Mouse (Mus musculus) bone marrow, adult 2 months (tissue): ENCODE measurements around the gene Chl1. TPM values are rescaled to one million over a fixed set of nuclear protein-coding genes. Genes with fewer than 3 reads are reported as not detected.

Source experiments
- H3K27ac ChIP-seq: fragments of 200-500 bp; 2 replicates; pipeline ENCODE4 v1.5.1; 2012; ENCODE audit warnings: low read depth, mild to moderate bottlenecking, control low read depth, inconsistent platforms, low read length; ENCODE audit not compliant: control insufficient read depth, poor library complexity, insufficient read depth
- H3K4me1 ChIP-seq: fragments of 200-500 bp; 2 replicates; pipeline ENCODE4 v1.6.1; 2011; ENCODE audit warnings: low read length; ENCODE audit not compliant: control insufficient read depth, insufficient read depth
- H3K4me3 ChIP-seq: fragments of 200-500 bp; replicated peaks from 2 replicates; pipeline ENCODE3; 2011; ENCODE audit warnings: mild to moderate bottlenecking, low read depth, low read length, control low read depth; ENCODE audit not compliant: control insufficient read depth
- CTCF ChIP-seq: fragments of 200-500 bp; IDR thresholded peaks from 2 replicates; pipeline ENCODE4 v1.5.1; 2011; ENCODE audit warnings: low read length, control low read depth; ENCODE audit not compliant: control insufficient read depth, insufficient read depth
- POLR2A ChIP-seq: fragments of 200-500 bp; IDR thresholded peaks from 2 replicates; pipeline ENCODE4 v1.6.1; 2011; ENCODE audit warnings: low read depth, mild to moderate bottlenecking, control low read depth, low read length, borderline replicate concordance; ENCODE audit not compliant: control insufficient read depth
- WGBS: fragments of 180-500 bp; shearing (Covaris S2); methylation state at CpG from one replicate; pipeline ENCODE4 v1.1.7; 2018; 5-methylcytosine and 5-hydroxymethylcytosine counted together
- polyA plus RNA-seq: library from polyadenylated mRNA; stranded (reverse); fragments of >200 nt; gene quantifications from 2 replicates; pipeline ENCODE4 v1.2.4, GENCODE M21; 2011; ENCODE audit warnings: low replicate concordance; ENCODE audit not compliant: missing spikeins, insufficient read depth, insufficient read length

The Chl1 gene
- polyA plus RNA-seq, 1 experiment, result 0.27 TPM

DNA sequence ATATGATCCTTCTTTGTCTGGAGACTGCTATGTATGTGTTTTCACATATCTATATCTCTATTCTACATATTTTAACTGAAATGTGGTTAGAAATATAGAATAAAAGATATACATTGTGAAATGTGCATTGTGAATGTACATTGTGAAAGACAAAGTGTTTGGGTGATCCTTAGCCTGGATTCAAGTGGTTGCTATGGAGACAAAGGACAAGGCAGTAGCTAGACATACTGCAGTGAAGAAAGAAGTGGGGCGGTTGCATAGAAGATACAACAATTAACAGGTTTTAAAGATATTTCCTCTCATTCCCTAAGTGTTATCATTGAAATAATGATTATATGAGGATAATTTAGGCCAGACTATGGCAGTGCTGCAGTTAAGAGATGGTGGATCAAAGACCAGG is 146.4 kb downstream of the Chl1 start:
- WGBS, result 85% methylated on average over 1 of the region's 1 CpGs
- TF ChIP-seq POLR2A (no peak), CTCF (no peak)
- Histone ChIP-seq H3K27ac (no peak overlapping the region), H3K4me3 (no peak overlapping the region), H3K4me1 (no peaks in the 10 kb centered on the region; the same call in 1 of the 2 replicates)

DNA sequence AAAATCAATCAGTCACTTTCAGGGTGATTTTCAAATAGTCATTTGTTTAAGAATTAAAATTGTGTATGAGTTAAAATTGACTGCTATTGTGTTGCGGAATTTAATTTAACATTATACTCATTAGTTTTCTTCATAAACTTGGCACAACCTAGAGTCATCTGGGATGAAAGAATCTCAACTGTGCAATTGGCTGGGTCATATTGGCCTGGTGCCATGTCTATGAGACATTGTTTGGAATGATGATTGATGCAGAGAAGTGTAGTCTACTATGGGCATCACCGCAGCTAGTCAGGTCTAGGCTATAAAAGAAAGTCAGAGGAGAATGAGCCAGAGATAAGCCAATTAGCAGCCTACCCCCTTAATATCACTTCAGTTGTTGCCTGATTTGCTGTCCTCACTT is 148.8 kb downstream of the Chl1 start:
- 88% methylated on average over 2 of the region's 2 CpGs for WGBS
- no peak for TF ChIP-seq CTCF
- TF ChIP-seq POLR2A, result no peak
- no peaks in the 10 kb centered on the region; the same call in 1 of the 2 replicates for H3K4me1 ChIP-seq
- H3K4me3 ChIP-seq, result no peak overlapping the region
- no peak overlapping the region for H3K27ac ChIP-seq

DNA sequence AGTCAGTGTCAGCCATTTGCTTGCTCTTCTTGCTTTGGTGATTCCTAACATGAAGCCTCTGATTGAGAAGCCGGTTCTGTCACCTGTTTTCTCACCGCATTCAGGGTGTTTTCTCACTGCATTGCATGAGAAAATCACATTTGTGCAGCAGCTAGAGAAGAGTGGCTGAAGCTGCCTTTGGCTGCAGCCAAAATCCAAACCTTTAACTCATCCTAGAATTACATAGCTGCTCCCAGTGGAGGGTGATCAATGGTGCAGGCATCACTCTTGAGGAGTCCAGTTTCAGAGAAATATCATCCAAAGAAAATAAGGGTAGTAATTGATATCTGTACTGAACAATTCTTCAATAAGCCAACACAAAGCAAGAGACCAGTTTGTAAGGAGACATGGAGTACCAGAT is 154.8 kb downstream of the Chl1 start:
- 82% methylated on average over 2 of the region's 2 CpGs for WGBS
- Histone ChIP-seq H3K27ac (no peak overlapping the region), H3K4me1 (no peaks in the 10 kb centered on the region; the same call in 1 of the 2 replicates), H3K4me3 (no peak overlapping the region)
- TF ChIP-seq CTCF, result no peak
- no peak for TF ChIP-seq POLR2A

DNA sequence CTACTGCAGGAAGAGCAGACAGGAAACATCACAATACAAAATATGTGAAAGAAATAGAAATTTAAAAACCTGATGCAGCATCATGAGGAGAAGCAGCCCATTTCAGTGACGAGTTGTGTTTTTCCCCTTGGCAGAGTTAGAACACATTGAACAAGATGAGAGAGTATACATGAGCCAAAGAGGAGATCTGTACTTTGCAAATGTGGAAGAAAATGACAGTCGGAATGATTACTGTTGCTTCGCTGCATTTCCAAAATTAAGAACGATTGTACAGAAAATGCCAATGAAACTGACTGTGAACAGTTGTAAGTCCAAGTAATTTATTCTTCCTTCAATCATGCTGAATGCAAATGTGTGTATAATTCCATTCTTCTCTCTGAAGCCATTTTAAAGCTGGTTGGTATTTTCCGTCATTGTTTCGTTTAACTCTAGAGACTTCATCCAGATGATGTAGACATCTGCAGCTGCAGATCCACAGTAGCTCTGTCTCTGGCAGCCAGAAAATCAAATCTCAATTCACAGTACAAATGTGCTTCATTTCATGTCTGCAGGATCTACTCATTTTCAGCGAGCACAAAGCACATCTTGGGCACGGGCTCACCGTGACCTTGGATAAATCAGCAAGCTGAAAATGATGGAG is 155.4 kb downstream of the Chl1 start:
- H3K27ac ChIP-seq, result no peak overlapping the region
- TF ChIP-seq POLR2A (no peak), CTCF (no peak)
- 84% methylated on average over 9 of the region's 9 CpGs for WGBS
- H3K4me3 ChIP-seq, result no peak overlapping the region
- no peaks in the 10 kb centered on the region for H3K4me1 ChIP-seq

DNA sequence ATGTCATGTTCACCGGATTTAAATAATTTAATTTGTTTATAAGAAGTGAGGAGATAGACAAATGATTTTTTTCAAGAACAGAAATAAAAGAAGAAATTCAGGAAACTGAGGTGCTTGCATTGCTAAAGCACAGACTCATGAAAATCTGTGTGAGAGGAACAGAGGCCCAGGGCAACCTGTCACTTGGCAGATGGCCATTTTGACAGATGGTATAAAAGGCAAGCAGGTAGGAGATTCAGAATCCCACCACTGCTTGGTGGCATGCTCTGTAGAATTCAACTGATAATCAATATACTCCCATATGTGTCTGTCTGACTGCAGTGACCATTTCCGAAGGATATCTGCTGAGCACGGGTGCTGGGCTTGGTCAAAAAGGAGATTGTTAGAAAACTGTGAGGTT is 162.7 kb downstream of the Chl1 start:
- Histone ChIP-seq H3K4me1 (no peaks in the 10 kb centered on the region), H3K4me3 (no peak overlapping the region), H3K27ac (no peak overlapping the region)
- TF ChIP-seq POLR2A, result no peak
- TF ChIP-seq CTCF, result no peak
- WGBS, result 87% methylated on average over 3 of the region's 3 CpGs

DNA sequence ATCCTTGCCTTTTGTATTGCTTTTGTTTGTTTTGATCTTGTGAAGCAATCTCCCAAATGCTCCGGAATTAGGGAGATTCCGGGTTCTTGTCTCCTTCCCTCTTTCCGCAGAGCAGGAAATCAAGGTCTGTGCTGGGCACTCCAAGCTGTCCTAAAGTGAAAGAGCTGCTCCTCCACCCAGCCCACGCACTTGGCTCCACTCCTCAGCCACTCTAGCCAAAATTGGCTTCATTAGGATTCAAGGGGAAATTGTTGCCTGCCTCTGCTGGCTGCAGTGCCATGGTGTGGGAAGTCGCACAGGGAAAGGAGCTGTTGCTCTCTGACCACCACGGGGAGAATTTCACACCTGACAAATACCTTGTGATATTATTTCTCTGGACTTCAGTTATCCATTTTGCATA is 163.9 kb downstream of the Chl1 start:
- no peak for TF ChIP-seq CTCF
- TF ChIP-seq POLR2A, result no peak
- Histone ChIP-seq H3K27ac (no peak overlapping the region), H3K4me3 (no peak overlapping the region), H3K4me1 (no peaks in the 10 kb centered on the region)
- WGBS, result 68% methylated on average over 6 of the region's 6 CpGs

DNA sequence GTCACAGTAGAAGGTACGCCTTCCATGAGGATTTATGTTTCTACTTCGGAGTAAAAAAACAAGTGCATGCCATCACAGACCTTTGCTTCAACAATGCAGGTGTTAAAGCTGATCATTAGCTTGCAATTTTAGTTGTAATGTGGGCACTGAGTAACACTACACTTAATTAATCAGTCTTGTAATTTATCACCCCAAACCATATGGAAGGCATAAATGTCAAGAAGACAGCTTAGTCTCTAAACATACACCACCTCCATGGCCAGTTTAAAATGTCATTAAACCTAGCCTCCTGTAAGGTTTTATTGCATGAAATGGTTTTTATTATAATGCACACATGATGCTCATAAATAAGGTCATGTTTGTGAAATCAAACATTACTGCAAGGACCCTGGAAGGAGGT is 164.8 kb downstream of the Chl1 start:
- Histone ChIP-seq H3K4me3 (no peak overlapping the region), H3K27ac (no peak overlapping the region), H3K4me1 (no peaks in the 10 kb centered on the region)
- TF ChIP-seq POLR2A, result no peak
- TF ChIP-seq CTCF, result no peak
- 85% methylated on average over 2 of the region's 2 CpGs for WGBS

DNA sequence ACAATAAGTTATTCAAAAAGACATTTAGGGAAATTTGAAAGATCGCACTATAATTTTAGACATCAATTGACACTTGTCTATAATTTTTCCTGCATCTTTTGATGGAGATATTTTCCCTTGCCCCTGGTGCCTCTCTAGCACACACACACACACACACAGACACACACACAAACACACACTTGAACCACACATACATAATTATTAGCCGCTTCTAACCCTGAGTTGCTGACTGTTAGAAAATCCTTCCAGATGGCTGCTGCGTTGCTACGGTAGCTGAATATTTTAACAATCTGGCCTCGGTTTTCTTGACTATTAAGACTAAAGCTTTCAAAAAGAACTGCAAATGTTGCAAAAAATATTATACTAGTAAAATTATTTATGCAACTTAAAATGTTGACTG is 166.3 kb downstream of the Chl1 start:
- no peak overlapping the region for H3K27ac ChIP-seq
- no peak for TF ChIP-seq POLR2A
- TF ChIP-seq CTCF, result no peak
- WGBS, result 85% methylated on average over 5 of the region's 5 CpGs
- H3K4me3 ChIP-seq, result no peak overlapping the region
- no peaks in the 10 kb centered on the region for H3K4me1 ChIP-seq

DNA sequence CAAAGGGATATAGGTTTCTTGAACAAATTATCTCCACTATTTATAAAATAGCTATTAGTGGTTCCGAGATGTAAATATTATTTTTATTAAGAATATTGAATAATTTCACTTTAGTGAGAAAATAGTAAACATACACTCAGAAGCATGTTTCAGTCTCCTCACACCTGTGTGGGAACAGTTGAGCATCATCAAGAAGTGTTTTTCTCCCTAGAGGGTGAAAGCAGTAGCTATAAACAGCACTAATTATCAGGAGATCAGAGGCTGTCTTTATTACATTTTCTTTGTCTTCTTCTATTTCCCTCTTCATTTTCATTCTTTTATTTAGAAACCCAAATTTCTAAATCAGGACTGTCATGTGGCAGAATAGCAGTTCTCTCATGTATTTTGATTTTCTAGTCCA is 166.7 kb downstream of the Chl1 start:
- Histone ChIP-seq H3K4me3 (no peak overlapping the region), H3K27ac (no peak overlapping the region), H3K4me1 (no peaks in the 10 kb centered on the region)
- TF ChIP-seq CTCF (no peak), POLR2A (no peak)
- 88% methylated on average over 1 of the region's 1 CpGs for WGBS
